Mouse (Mus musculus) ES-E14 (cell line): ENCODE measurements around the gene Cnot2.

Source experiments
- CHD2 ChIP-seq: IDR thresholded peaks from 2 replicates; pipeline ENCODE4 v1.6.1; 2014; ENCODE audit warnings: mild to moderate bottlenecking, low read depth, low read length, inconsistent platforms
- HCFC1 ChIP-seq: IDR thresholded peaks from 2 replicates; pipeline ENCODE4 v1.6.1; 2012; ENCODE audit warnings: low read length, inconsistent platforms, borderline replicate concordance; ENCODE audit not compliant: insufficient read depth
- ZNF384 ChIP-seq: IDR thresholded peaks from 2 replicates; pipeline ENCODE4 v1.6.1; 2012; ENCODE audit warnings: low read depth, low read length, inconsistent platforms

GRCm38 (mm10) chr10:116505303-116506014 lies 75.9 kb downstream of the Cnot2 start:
- TF ChIP-seq ZNF384 (no peak), CHD2 (no peak), HCFC1 (no peak)
